Mouse (Mus musculus) midbrain, embryonic 12.5 days (tissue): ENCODE results near the gene Vmn2r47. TPM values are rescaled to one million over a fixed set of nuclear protein-coding genes. Genes with fewer than 3 reads are reported as not detected.
"Not testable (repeated sequence)": the region's sequence is repeated elsewhere in the genome, so short reads cannot be mapped to it uniquely, and the experiment has no call there.

ENCODE experiments used
- ATAC-seq: fragments of 200-750 bp; cut with Nextera tagmentation; 2 replicates; pipeline ENCODE4 v1.8.0; 2017; ENCODE audit warnings: low read depth, moderate TSS enrichment, moderate library complexity; ENCODE audit not compliant: low FRiP score
- H3K27ac ChIP-seq: fragments of 300-500 bp; sonication (generic); replicated peaks from 2 replicates; pipeline ENCODE4 v1.5.1; 2016; ENCODE audit warnings: mild to moderate bottlenecking
- H3K27me3 ChIP-seq: fragments of 300-500 bp; sonication (generic); 2 replicates; pipeline ENCODE4 v1.6.1; 2016; ENCODE audit warnings: mild to moderate bottlenecking
- H3K36me3 ChIP-seq: fragments of 300-500 bp; sonication (generic); 2 replicates; pipeline ENCODE4 v1.6.1; 2016
- H3K4me1 ChIP-seq: fragments of 300-500 bp; sonication (generic); 2 replicates; pipeline ENCODE4 v1.6.1; 2016
- H3K4me2 ChIP-seq: fragments of 300-500 bp; sonication (generic); replicated peaks from 2 replicates; pipeline ENCODE4 v1.6.1; 2016; ENCODE audit warnings: mild to moderate bottlenecking, moderate library complexity
- H3K4me3 ChIP-seq: fragments of 300-500 bp; sonication (generic); 2 replicates; pipeline ENCODE4 v1.5.1; 2016; ENCODE audit warnings: mild to moderate bottlenecking
- H3K9ac ChIP-seq: fragments of 300-500 bp; sonication (generic); replicated peaks from 2 replicates; pipeline ENCODE4 v1.6.1; 2016; ENCODE audit warnings: mild to moderate bottlenecking, moderate library complexity
- H3K9me3 ChIP-seq: fragments of 300-500 bp; sonication (generic); 2 replicates; pipeline ENCODE4 v1.6.1; 2016; ENCODE audit warnings: mild to moderate bottlenecking
- WGBS: fragments of 180-500 bp; shearing (Covaris S2); methylation state at CpG from one replicate; pipeline ENCODE4 v1.1.7; 2016; 5-methylcytosine and 5-hydroxymethylcytosine counted together
- polyA plus RNA-seq: library from polyadenylated mRNA; unstranded; fragments of >200 nt; fragmentation: Nextera tagmentation; extraction: Ambion mirVana; gene quantifications from 2 replicates; pipeline ENCODE4 v1.2.1, GENCODE M21; 2016

Gene Vmn2r47
- not detected in 2 replicates for polyA plus RNA-seq

GRCm38 (mm10) chr7:9841225-9841624 is at the start of gene Vmn2r47:
Gene Vmn2r47 (minus strand): TSS chr7:9841325.
- not testable (repeated sequence) for H3K4me2 ChIP-seq, ATAC-seq, H3K27me3 ChIP-seq, H3K27ac ChIP-seq, H3K4me3 ChIP-seq, H3K36me3 ChIP-seq, H3K4me1 ChIP-seq, H3K9ac ChIP-seq, H3K9me3 ChIP-seq
- WGBS = no CpG with 5 or more reads among the region's 1 CpGs

GRCm38 (mm10) chr7:9770471-9770870 is 70.7 kb downstream of the Vmn2r47 start, which contains the start of gene Vmn2r46:
Gene Vmn2r46 (minus strand): TSS chr7:9770571.
- ATAC-seq, H3K4me1 ChIP-seq, H3K27me3 ChIP-seq, H3K36me3 ChIP-seq, H3K9ac ChIP-seq, H3K4me2 ChIP-seq, H3K9me3 ChIP-seq, H3K4me3 ChIP-seq, H3K27ac ChIP-seq: not testable (repeated sequence)
- WGBS = no CpG with 5 or more reads among the region's 1 CpGs

Other genes with a start within 250 kb of the Vmn2r47 start
- gene Vmn2r46, start 70.8 kb downstream of the Vmn2r47 start, polyA plus RNA-seq = not detected in 2 replicates
- gene Vmn2r48, start 112.3 kb upstream of the Vmn2r47 start, polyA plus RNA-seq = not detected in 2 replicates
- gene Vmn2r49, start 150.9 kb upstream of the Vmn2r47 start, polyA plus RNA-seq = not detected in 2 replicates
- not detected in 2 replicates for gene Vmn2r50, start 212.0 kb upstream of the Vmn2r47 start, polyA plus RNA-seq